ENCODE assay signal across 25 mouse cellular contexts in genomic region chrX:136085155-136085554, GRCm38 (mm10). TPM values are rescaled to one million over a fixed set of nuclear protein-coding genes. Genes with fewer than 3 reads are reported as not detected.
DNase-seq lines count a peak whose midpoint lies in the region; ATAC-seq and TF ChIP-seq lines count a peak whose summit lies in the region.
"Had no signal": no experiment of that assay in that cellular context is flagged by ENCODE, and none has a peak within 500 bp of the region (broad histone marks: within the 10 kb centered on the region; RNA-seq: fewer than 3 reads in every experiment).

Nxf3 (minus strand) TSS chrX:136085255.

- 76% methylated on average over 9 of the region's 9 CpGs for WGBS in forebrain, embryonic 12.5 days
- WGBS in forebrain, embryonic 14.5 days = 83% methylated on average over 9 of the region's 9 CpGs

- no peaks in the 10 kb centered on the region for H3K9me3 ChIP-seq in forebrain, embryonic 12.5 days
- no peaks in the 10 kb centered on the region for H3K9me3 ChIP-seq in forebrain, embryonic 14.5 days (replicated peaks; ENCODE audit: control insufficient read depth, low read length)
- H3K9me3 ChIP-seq: embryonic facial prominence, embryonic 13.5 days; embryonic facial prominence, embryonic 15.5 days; forebrain, embryonic 10.5 days; forebrain, embryonic 13.5 days; G1E had no signal

- H3K4me3 ChIP-seq in C2C12 (ENCODE audit: insufficient read depth, poor library complexity, severe bottlenecking) (peak within 1 kb of the TSS; percentile 35), myocyte (peak within 1 kb of the TSS; percentile 51)
- no peak within 1 kb of the TSS for H3K4me3 ChIP-seq in forebrain, embryonic 12.5 days (replicated peaks)
- H3K4me3 ChIP-seq in forebrain, embryonic 14.5 days (ENCODE audit: low read depth, low read length) = no peak within 1 kb of the TSS
- H3K4me3 ChIP-seq: embryonic facial prominence, embryonic 13.5 days; embryonic facial prominence, embryonic 15.5 days; erythroblast, embryonic 14.5 days; forebrain, embryonic 10.5 days; forebrain, embryonic 13.5 days had no signal

- H3K27ac ChIP-seq in forebrain, embryonic 12.5 days = no peak within 1 kb of the TSS
- H3K27ac ChIP-seq in forebrain, embryonic 14.5 days (ENCODE audit: low read depth, low read length) = no peak within 1 kb of the TSS
- H3K27ac ChIP-seq: embryonic facial prominence, embryonic 13.5 days; embryonic facial prominence, embryonic 15.5 days; forebrain, embryonic 10.5 days; forebrain, embryonic 13.5 days had no signal

- peak; percentile 53 for DNase-seq in MN1 (ENCODE audit: low spot score)
- no peak for DNase-seq in forebrain, embryonic 14.5 days (ENCODE audit: low spot score)
- no peak for DNase-seq in urinary bladder, postnatal 4 days (ENCODE audit: low spot score in 2 of 2)
- DNase-seq: adrenal gland, adult 2 months; adrenal gland, postnatal 10 days; adrenal gland, postnatal 25 days; cerebellum, adult 11 months; cerebellum, adult 18-20 months; cerebellum, adult 8-10 months; cerebellum, adult 9-11 months; cerebellum, postnatal 14 days; cerebellum, postnatal 36 days; embryo, embryonic 11 days had no signal

- peak within 1 kb of the TSS; percentile 69 for H3ac ChIP-seq in C2C12 (ENCODE audit: control insufficient read depth, insufficient read length, low read depth)
- no peak within 1 kb of the TSS for H3ac ChIP-seq in myocyte (ENCODE audit: control insufficient read depth, insufficient read length)

- H3K27me3 ChIP-seq in C2C12 (ENCODE audit: control insufficient read depth, insufficient read depth, insufficient read length) = no peaks in the 10 kb centered on the region
- H3K27me3 ChIP-seq in myocyte (ENCODE audit: control insufficient read depth, insufficient read depth, insufficient read length) = no peaks in the 10 kb centered on the region
- H3K27me3 ChIP-seq in forebrain, embryonic 12.5 days = peaks cover 4% of the 10 kb centered on the region; the same call in 1 of the 2 replicates
- H3K27me3 ChIP-seq in forebrain, embryonic 14.5 days (replicated peaks; ENCODE audit: control insufficient read depth, insufficient read depth, low read length) = no peaks in the 10 kb centered on the region
- H3K27me3 ChIP-seq: CH12.LX; forebrain, embryonic 13.5 days had no signal

- H3K79me2 ChIP-seq in C2C12 (ENCODE audit: control insufficient read depth, insufficient read depth) = peaks cover 32% of the 10 kb centered on the region
- H3K79me2 ChIP-seq in myocyte (ENCODE audit: control insufficient read depth, insufficient read depth) = peaks cover 33% of the 10 kb centered on the region

- TF ChIP-seq CTCF in C2C12 (IDR thresholded peaks at IDR 0.05; ENCODE audit: control insufficient read depth, insufficient read depth, insufficient read length) = no peak

- peaks cover 13% of the 10 kb centered on the region for H3K79me3 ChIP-seq in C2C12 (ENCODE audit: low read depth)

- H3K4me1 ChIP-seq in forebrain, embryonic 12.5 days = no peaks in the 10 kb centered on the region
- no peaks in the 10 kb centered on the region for H3K4me1 ChIP-seq in forebrain, embryonic 14.5 days (ENCODE audit: control insufficient read depth, insufficient read depth, low read length)
- H3K4me1 ChIP-seq: embryonic facial prominence, embryonic 13.5 days; embryonic facial prominence, embryonic 15.5 days; forebrain, embryonic 10.5 days; forebrain, embryonic 13.5 days had no signal

- H3K36me3 ChIP-seq in C2C12 (ENCODE audit: control insufficient read depth, insufficient read depth) (peaks cover 12% of the 10 kb centered on the region), myocyte (ENCODE audit: control insufficient read depth, insufficient read depth) (no peaks in the 10 kb centered on the region)
- no peaks in the 10 kb centered on the region for H3K36me3 ChIP-seq in forebrain, embryonic 12.5 days (replicated peaks)
- no peaks in the 10 kb centered on the region for H3K36me3 ChIP-seq in forebrain, embryonic 14.5 days (ENCODE audit: control insufficient read depth, insufficient read depth, low read length)
- H3K36me3 ChIP-seq: embryonic facial prominence, embryonic 13.5 days; embryonic facial prominence, embryonic 15.5 days; forebrain, embryonic 10.5 days; G1E had no signal

- ATAC-seq in forebrain, embryonic 12.5 days (ENCODE audit: low FRiP score) = no peak
- ATAC-seq in forebrain, embryonic 14.5 days = no peak
- ATAC-seq: CD4-positive, CD25-positive, alpha-beta regulatory T cell, adult 4 months; forebrain, embryonic 13.5 days; forebrain, embryonic 16.5 days had no signal

- no peak for TF ChIP-seq POLR2A in myocyte (IDR thresholded peaks at IDR 0.05; ENCODE audit: insufficient read length, low read depth)

- H3K9ac ChIP-seq in forebrain, embryonic 12.5 days = no peak within 1 kb of the TSS
- H3K9ac ChIP-seq in forebrain, embryonic 14.5 days (ENCODE audit: low read length) = no peak within 1 kb of the TSS
- H3K9ac ChIP-seq: embryonic facial prominence, embryonic 13.5 days; embryonic facial prominence, embryonic 15.5 days; forebrain, embryonic 13.5 days had no signal

- peak within 1 kb of the TSS; percentile 77 for H3K4me2 ChIP-seq in myocyte (ENCODE audit: low read depth)
- H3K4me2 ChIP-seq in forebrain, embryonic 12.5 days = no peak within 1 kb of the TSS
- H3K4me2 ChIP-seq in forebrain, embryonic 14.5 days (ENCODE audit: low read length) = no peak within 1 kb of the TSS
- H3K4me2 ChIP-seq: embryonic facial prominence, embryonic 13.5 days; embryonic facial prominence, embryonic 15.5 days; forebrain, embryonic 13.5 days had no signal

TF ChIP-seq in C2C12, 6 proteins besides CTCF, POLR2A, EP300 and RAD21:
- TF ChIP-seq MAX (IDR thresholded peaks at IDR 0.05) (no peak), CEBPB (IDR thresholded peaks at IDR 0.05; ENCODE audit: low read depth) (no peak), MYOD1 (IDR thresholded peaks at IDR 0.05; ENCODE audit: control insufficient read depth, insufficient read length, low read depth) (no peak), USF1 (IDR thresholded peaks at IDR 0.05; ENCODE audit: low read depth) (no peak), MYOG (IDR thresholded peaks at IDR 0.05; ENCODE audit: control insufficient read depth, extremely low read depth, insufficient read length) (no peak), FOSL1 (IDR thresholded peaks at IDR 0.05; ENCODE audit: insufficient read depth, low read length, poor library complexity, severe bottlenecking) (no peak)

TF ChIP-seq in myocyte, 11 proteins besides CTCF, POLR2A, EP300 and RAD21:
- no peak for TF ChIP-seq MAX (IDR thresholded peaks at IDR 0.05; ENCODE audit: low read depth)
- no peak for TF ChIP-seq POLR2AphosphoS2 (IDR thresholded peaks at IDR 0.05; ENCODE audit: insufficient read length, low read depth)
- no peak for TF ChIP-seq TCF12 (IDR thresholded peaks at IDR 0.05; ENCODE audit: insufficient read depth, poor library complexity, severe bottlenecking)
- no peak for TF ChIP-seq SRF (IDR thresholded peaks at IDR 0.05; ENCODE audit: control insufficient read depth, insufficient read length, low read depth)
- no peak for TF ChIP-seq E2F4 (IDR thresholded peaks at IDR 0.05; ENCODE audit: insufficient read depth)
- TF ChIP-seq MYOD1 (IDR thresholded peaks at IDR 0.05; ENCODE audit: control insufficient read depth in 1 of 3, insufficient read length in 2 of 3, low read depth in 2 of 3) = no peak
- TF ChIP-seq MYOG (IDR thresholded peaks at IDR 0.05; ENCODE audit: control insufficient read depth in 1 of 3, insufficient read depth in 1 of 3, insufficient read length in 2 of 3, low read depth in 2 of 3) = no peak
- TF ChIP-seq REST (IDR thresholded peaks at IDR 0.05; ENCODE audit: insufficient read depth, insufficient read length) = no peak
- no peak for TF ChIP-seq TCF3 (IDR thresholded peaks at IDR 0.05; ENCODE audit: insufficient read length, low read depth)
- TF ChIP-seq USF1 (IDR thresholded peaks at IDR 0.05; ENCODE audit: low read depth) = no peak
- TF ChIP-seq CEBPB (IDR thresholded peaks at IDR 0.05; ENCODE audit: insufficient read depth, poor library complexity, severe bottlenecking) = no peak

RNA-seq across cellular contexts. Expression of gene Nxf3, which starts in this region (rescaled TPM):
- polyA plus RNA-seq in C2C12 (2012; fragmentation: generic; extraction: Trizol) (21.8 TPM), myocyte (2012; fragmentation: generic; extraction: Trizol) (23.8 TPM)
- polyA plus RNA-seq in forebrain, embryonic 12.5 days (2016; fragmentation: Nextera tagmentation; extraction: Ambion mirVana) = not detected in 2 replicates
- polyA plus RNA-seq in forebrain, embryonic 14.5 days (2014; fragmentation: Nextera tagmentation; extraction: Ambion mirVana) = 0.05 TPM in 1 of 2 replicates, not detected in the other
- polyA plus RNA-seq: adrenal gland, adult 2 months; CD4-positive, CD25-positive, alpha-beta regulatory T cell, adult 4 months; embryonic facial prominence, embryonic 13.5 days; embryonic facial prominence, embryonic 15.5 days; erythroblast, embryonic 14.5 days; forebrain, embryonic 10.5 days; forebrain, embryonic 13.5 days had no signal

Comparison
In these comparisons a context has a peak if more than half of its experiments do, and no peak if none do; other contexts are left out.
1. RNA of gene Nxf3 (polyA plus RNA-seq): 23.8 TPM in myocyte (single experiment) and 21.8 TPM in C2C12 (single experiment); 0.05 TPM in forebrain, embryonic 14.5 days and not detected in forebrain, embryonic 12.5 days; every median in the first group is over 10 times any median in the second.
2. H3K4me3 ChIP-seq: peak in C2C12 (single experiment) and myocyte (single experiment); none in forebrain, embryonic 12.5 days (single experiment) and forebrain, embryonic 14.5 days (single experiment).